Mouse (Mus musculus) intestine, embryonic 14.5 days (tissue): Measurements from ENCODE around the gene Mks1. TPM values are rescaled to one million over a fixed set of nuclear protein-coding genes. Genes with fewer than 3 reads are reported as not detected.

ENCODE experiments used
- ATAC-seq: fragments of 200-750 bp; cut with Nextera tagmentation; replicated peaks from 2 replicates; pipeline ENCODE4 v1.8.0; 2017; ENCODE audit warnings: low read depth, moderate number of reproducible peaks, moderate TSS enrichment, moderate library complexity; ENCODE audit not compliant: low FRiP score, low TSS enrichment
- DNase-seq: peaks from one replicate; pipeline ENCODE4 v3.0.0-alpha.2; 2018; ENCODE audit warnings: low spot score
- H3K27ac ChIP-seq: fragments of 300-500 bp; sonication (generic); 2 replicates; pipeline ENCODE4 v1.5.1; 2014; ENCODE audit warnings: low read depth, mild to moderate bottlenecking, control low read depth
- H3K27me3 ChIP-seq: fragments of 300-500 bp; sonication (generic); replicated peaks from 2 replicates; pipeline ENCODE4 v1.6.1; 2014; ENCODE audit warnings: low read length, control low read depth; ENCODE audit not compliant: control insufficient read depth, insufficient read depth
- H3K36me3 ChIP-seq: fragments of 300-500 bp; sonication (generic); 2 replicates; pipeline ENCODE4 v1.6.1; 2014; ENCODE audit warnings: low read length, control low read depth; ENCODE audit not compliant: control insufficient read depth, insufficient read depth
- H3K4me1 ChIP-seq: fragments of 300-500 bp; sonication (generic); replicated peaks from 2 replicates; pipeline ENCODE4 v1.6.1; 2014; ENCODE audit warnings: low read length, control low read depth, mixed read lengths; ENCODE audit not compliant: control insufficient read depth, insufficient read depth
- H3K4me2 ChIP-seq: fragments of 300-500 bp; sonication (generic); 2 replicates; pipeline ENCODE4 v1.6.1; 2014; ENCODE audit warnings: low read length
- H3K4me3 ChIP-seq: fragments of 300-500 bp; sonication (generic); 2 replicates; pipeline ENCODE4 v1.5.1; 2014; ENCODE audit warnings: low read depth, low read length, control low read depth, mixed read lengths
- H3K9ac ChIP-seq: fragments of 300-500 bp; sonication (generic); 2 replicates; pipeline ENCODE4 v1.6.1; 2014; ENCODE audit warnings: mild to moderate bottlenecking, low read length
- H3K9me3 ChIP-seq: fragments of 300-500 bp; sonication (generic); 2 replicates; pipeline ENCODE4 v1.6.1; 2016; ENCODE audit warnings: low read length, control low read depth; ENCODE audit not compliant: control insufficient read depth
- WGBS: fragments of 180-500 bp; shearing (Covaris S2); extraction: QIAGEN DNeasy Blood & Tissue Kit; methylation state at CpG from one replicate; pipeline ENCODE4 v1.1.7; 2014; 5-methylcytosine and 5-hydroxymethylcytosine counted together
- polyA plus RNA-seq: library from polyadenylated mRNA; unstranded; fragments of >200 nt; fragmentation: Nextera tagmentation; extraction: Ambion mirVana; gene quantifications from 2 replicates; pipeline ENCODE4 v1.2.1, GENCODE M21; 2014

Gene Mks1
- polyA plus RNA-seq, 1 experiment from 2014 or later, result 15.2 TPM

DNA sequence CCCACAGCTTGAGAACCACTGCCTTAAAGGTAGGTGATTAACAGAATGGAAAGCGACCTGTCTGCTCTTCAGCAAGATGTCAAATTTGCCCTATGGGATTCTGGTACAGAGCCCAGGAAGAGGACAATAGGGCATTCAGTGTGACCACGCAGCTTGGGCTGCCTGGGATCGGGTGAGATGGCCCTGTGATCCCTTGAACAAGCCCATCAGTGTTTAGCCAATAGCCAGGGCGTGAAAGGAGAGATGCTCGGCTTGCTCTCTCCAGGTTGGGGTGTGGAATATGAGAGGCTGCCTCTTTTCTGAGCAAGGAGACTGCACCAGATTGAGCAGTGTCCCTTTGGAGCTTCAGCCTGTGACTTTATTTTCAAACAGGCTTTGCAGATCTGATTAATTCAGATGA, 31.5 kb upstream of the Mks1 start:
- ATAC-seq, result no peak
- H3K27ac ChIP-seq, result no peak overlapping the region
- H3K4me3 ChIP-seq, result no peak overlapping the region
- no peaks in the 10 kb centered on the region for H3K4me1 ChIP-seq
- 0 out of 2 replicates have a peak, but pooled peaks cover 4% of the 10 kb centered on the region for H3K27me3 ChIP-seq
- no peak for DNase-seq
- H3K9me3 ChIP-seq, result no peaks in the 10 kb centered on the region
- H3K36me3 ChIP-seq, result no peaks in the 10 kb centered on the region
- H3K4me2 ChIP-seq, result no peak overlapping the region
- 57% methylated on average over 5 of the region's 5 CpGs for WGBS
- no peak overlapping the region for H3K9ac ChIP-seq

DNA sequence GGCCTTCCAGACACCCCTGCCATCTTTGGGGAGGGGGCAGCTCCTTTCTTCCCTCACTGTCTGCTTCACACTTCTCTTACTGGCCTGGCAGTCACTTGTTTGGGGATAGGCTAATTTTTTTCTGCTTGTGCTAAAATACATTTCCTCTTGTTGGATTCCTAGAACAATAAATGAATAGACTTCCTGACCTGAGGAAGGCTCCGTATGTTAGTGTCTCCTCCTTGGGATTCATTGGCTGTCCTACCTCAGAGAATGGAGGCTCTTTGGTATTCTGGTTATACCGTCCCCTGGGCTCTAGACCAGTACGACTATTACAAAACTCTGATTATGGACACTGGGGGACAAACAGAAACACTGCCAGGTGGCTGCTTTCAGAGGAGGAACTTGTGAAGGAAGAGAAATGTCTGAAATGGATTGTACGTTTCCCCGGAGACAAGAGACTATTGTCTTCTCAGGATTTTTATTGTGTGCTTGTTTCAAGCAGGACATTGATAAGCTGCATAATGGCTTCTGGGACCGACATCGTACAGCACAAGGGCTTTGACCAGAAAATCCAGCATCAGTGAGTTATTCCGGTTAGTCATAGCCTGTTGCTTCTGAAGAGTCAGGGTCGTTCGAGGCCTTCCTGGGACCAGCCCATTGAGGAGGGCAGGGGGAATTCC, 24.6 kb upstream of the Mks1 start, which contains the start of gene Lpo:
TSS of gene Lpo (minus strand) at position 51 of the 662 bp plus-strand sequence.
- DNase-seq (no peak), ATAC-seq (no peak)
- Histone ChIP-seq H3K4me3 (no peak within 1 kb of the TSS), H3K4me2 (no peak within 1 kb of the TSS), H3K27ac (no peak within 1 kb of the TSS), H3K9me3 (no peaks in the 10 kb centered on the region), H3K9ac (no peak within 1 kb of the TSS), H3K4me1 (no peaks in the 10 kb centered on the region), H3K36me3 (no peaks in the 10 kb centered on the region), H3K27me3 (no peaks in the 10 kb centered on the region)
- WGBS, result 58% methylated on average over 10 of the region's 10 CpGs

DNA sequence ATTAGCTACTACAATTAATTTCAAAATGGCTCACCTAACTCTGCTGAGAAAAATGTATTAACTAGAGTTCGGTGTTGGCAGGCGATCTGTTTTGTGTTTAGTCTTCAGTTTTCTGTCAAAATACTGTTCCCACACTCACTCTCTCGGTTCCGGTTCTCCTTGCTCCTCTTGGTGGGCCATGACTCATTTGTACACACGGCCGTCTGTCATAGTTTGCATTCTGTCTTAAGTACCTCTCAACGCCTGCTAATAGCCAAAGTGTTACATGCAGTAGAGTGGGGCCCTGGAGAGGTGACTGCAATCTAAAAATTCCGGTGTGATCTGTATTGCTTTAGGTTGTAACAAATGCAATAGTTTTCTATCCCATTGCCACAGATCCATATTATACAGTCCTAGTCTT, 12.3 kb upstream of the Mks1 start:
- no peaks in the 10 kb centered on the region for H3K36me3 ChIP-seq
- H3K4me2 ChIP-seq, result no peak overlapping the region
- ATAC-seq, result no peak
- no peak for DNase-seq
- no peak overlapping the region for H3K4me3 ChIP-seq
- no peak overlapping the region for H3K27ac ChIP-seq
- WGBS, result 72% methylated on average over 8 of the region's 8 CpGs
- H3K27me3 ChIP-seq, result no peaks in the 10 kb centered on the region
- no peaks in the 10 kb centered on the region for H3K4me1 ChIP-seq
- H3K9ac ChIP-seq, result no peak overlapping the region
- no peaks in the 10 kb centered on the region for H3K9me3 ChIP-seq

DNA sequence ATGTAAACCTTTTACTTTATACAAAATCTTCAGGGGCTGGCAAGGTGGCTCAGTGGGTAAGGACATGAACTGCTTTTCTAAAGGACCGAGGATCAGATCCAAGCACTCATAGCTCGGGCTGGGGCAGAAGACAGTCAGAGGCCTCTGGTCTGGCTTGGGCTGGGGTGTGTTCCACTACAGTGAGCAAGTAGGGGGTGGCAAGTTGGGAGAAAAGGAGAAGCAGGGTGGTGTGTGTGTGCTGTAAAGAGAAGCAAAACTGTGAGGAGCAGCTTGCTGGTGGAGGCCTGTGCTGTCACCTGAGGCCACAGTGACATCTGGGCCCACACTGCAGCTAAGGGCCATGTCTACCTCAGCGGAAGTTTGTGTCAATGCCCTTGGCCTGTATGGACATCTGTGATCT, 11.6 kb upstream of the Mks1 start:
- ATAC-seq (no peak), DNase-seq (no peak)
- Histone ChIP-seq H3K4me2 (no peak overlapping the region), H3K4me3 (no peak overlapping the region), H3K9ac (no peak overlapping the region), H3K4me1 (no peaks in the 10 kb centered on the region), H3K27me3 (no peaks in the 10 kb centered on the region), H3K9me3 (no peaks in the 10 kb centered on the region), H3K36me3 (no peaks in the 10 kb centered on the region), H3K27ac (no peak overlapping the region)
- 76% methylated on average over 3 of the region's 3 CpGs for WGBS

DNA sequence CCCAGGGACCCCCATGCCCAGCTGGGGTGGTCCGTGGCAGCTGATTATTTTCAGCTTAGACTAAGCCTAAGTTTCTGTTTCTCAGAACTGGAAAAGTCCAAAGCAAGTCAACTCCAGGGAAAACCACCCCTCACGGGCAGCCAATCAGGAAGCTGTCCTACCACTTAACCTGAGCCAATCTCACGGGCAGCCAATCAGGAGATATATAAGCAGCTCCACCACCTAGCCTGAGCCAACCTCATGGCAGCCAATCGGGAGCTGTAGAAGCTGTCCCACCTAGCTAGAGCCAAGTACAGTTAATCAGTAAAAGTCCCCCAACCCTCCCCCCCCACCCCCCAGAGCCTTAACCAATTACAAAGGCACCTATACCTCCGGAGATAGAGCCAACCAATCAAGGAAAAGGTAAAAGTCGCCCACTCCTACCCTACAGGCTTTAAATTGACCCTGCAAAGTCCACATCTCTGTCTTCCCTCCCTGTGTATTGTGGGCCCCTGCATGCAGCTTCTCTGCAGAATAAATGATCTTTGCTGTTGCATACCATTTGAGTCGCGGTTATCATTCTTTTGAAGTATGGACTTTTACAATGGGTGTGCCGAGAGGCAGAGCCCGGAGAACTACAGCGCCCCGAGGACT, 5.9 kb upstream of the Mks1 start:
- Histone ChIP-seq H3K27ac (no peak overlapping the region), H3K9ac (no peak overlapping the region), H3K36me3 (no peaks in the 10 kb centered on the region), H3K4me1 (no peaks in the 10 kb centered on the region), H3K4me2 (no peak overlapping the region), H3K27me3 (no peaks in the 10 kb centered on the region), H3K9me3 (no peaks in the 10 kb centered on the region), H3K4me3 (no peak overlapping the region)
- ATAC-seq (peak; percentile 88), DNase-seq (no peak)
- WGBS, result 73% methylated on average over 12 of the region's 12 CpGs

DNA sequence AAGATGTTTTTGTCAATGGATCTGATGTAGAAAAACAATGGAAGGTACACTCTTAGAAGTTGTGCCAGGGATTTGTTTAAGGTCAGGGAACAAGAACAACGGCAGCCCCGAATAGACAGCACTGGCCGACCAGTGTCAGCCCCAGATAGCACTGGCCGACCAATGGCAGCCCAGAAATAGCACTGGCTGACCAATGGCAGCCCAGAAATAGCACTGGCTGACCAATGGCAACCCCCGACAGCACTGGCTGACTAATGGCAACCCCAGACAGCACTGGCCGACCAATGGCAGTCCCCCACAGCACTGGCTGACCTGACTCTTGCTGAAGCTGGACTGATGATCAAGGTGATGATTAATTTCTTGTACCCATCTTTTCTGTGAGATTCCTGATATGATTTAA, 5.1 kb upstream of the Mks1 start:
- Histone ChIP-seq H3K27ac (no peak overlapping the region), H3K4me3 (no peak overlapping the region), H3K4me2 (no peak overlapping the region), H3K9me3 (no peaks in the 10 kb centered on the region), H3K4me1 (no peaks in the 10 kb centered on the region), H3K36me3 (no peaks in the 10 kb centered on the region), H3K9ac (no peak overlapping the region), H3K27me3 (no peaks in the 10 kb centered on the region)
- DNase-seq (no peak), ATAC-seq (peak; percentile 17; the same call in 1 of the 2 replicates)
- 68% methylated on average over 6 of the region's 6 CpGs for WGBS

DNA sequence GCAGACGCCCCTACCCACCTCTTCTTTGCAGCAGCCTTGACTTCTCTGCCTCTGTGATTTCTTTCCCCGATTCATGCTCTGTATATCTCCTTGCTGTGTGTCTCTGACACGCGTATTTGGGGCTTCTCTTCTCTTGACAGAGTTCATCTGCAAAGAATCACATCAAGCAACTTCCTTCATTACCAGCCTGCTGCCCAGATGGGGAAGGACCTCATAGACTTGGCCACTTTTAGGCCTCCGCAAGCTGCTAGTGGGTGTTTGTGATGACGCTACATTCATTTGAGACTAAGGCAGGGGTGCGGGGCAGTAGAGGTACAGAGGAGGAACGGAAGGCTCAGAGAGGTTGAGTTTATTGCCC, 561 bp downstream of the Mks1 start:
- Histone ChIP-seq H3K36me3 (peaks cover 26% of the 10 kb centered on the region), H3K4me1 (0 out of 2 replicates have a peak, but pooled peaks cover 3% of the 10 kb centered on the region), H3K4me2 (peak overlapping the region; percentile 67), H3K4me3 (peak overlapping the region; percentile 48), H3K27me3 (no peaks in the 10 kb centered on the region), H3K9me3 (no peaks in the 10 kb centered on the region), H3K9ac (peak overlapping the region; percentile 54), H3K27ac (peak overlapping the region; percentile 35; the same call in 1 of the 2 replicates)
- ATAC-seq (peak; percentile 47; the same call in 1 of the 2 replicates), DNase-seq (no peak)
- WGBS, result 31% methylated on average over 8 of the region's 8 CpGs

DNA sequence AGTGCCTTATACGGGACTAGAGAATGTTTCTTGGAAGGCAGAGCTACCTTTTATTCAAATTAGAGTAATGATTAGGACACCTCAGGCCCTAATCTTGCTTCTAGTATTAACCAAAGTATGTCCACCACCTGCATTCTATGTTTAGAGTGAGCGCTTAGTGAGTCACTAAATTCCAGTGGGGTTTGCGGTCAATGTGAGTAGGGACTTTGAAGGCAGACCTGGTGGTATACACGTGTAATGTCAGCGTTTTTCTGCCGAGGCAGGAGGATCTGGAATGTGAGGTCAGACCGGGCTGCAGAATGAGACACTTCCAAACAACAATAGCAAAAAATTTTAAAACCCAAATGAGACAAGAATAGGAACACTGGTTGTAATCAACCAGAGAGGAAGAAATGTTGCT, 1.5 kb downstream of the Mks1 start:
- DNase-seq (no peak), ATAC-seq (no peak)
- H3K27ac ChIP-seq, result no peak overlapping the region
- no peaks in the 10 kb centered on the region for H3K27me3 ChIP-seq
- WGBS, result 88% methylated on average over 7 of the region's 7 CpGs
- H3K4me2 ChIP-seq, result no peak overlapping the region
- no peak overlapping the region for H3K4me3 ChIP-seq
- H3K4me1 ChIP-seq, result 0 out of 2 replicates have a peak, but pooled peaks cover 3% of the 10 kb centered on the region
- peaks cover 30% of the 10 kb centered on the region for H3K36me3 ChIP-seq
- no peak overlapping the region for H3K9ac ChIP-seq
- H3K9me3 ChIP-seq, result no peaks in the 10 kb centered on the region

DNA sequence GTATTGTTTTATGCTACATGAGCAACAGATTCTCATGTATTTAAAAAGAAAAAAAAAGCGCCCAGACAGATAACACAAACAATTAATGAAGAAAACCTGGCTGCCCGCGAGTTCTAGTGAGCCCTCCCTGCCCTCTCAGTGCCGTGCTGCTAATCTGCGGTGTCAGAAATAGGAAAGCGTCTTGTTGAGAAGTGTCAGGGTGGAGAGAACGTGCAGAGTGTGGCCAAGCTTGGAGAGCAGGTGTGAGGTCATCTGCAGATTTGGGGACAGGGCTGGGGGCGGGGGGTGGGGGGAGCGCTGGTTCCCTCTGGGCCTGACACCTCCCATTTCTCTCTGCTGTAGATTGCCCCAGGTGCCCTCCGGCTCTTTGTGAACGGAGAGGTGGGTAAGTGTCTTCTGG, 6.3 kb downstream of the Mks1 start:
- Histone ChIP-seq H3K4me3 (no peak overlapping the region), H3K36me3 (peaks cover 53% of the 10 kb centered on the region), H3K9ac (no peak overlapping the region), H3K4me2 (no peak overlapping the region), H3K27ac (no peak overlapping the region), H3K27me3 (no peaks in the 10 kb centered on the region), H3K4me1 (no peaks in the 10 kb centered on the region), H3K9me3 (no peaks in the 10 kb centered on the region)
- no peak for DNase-seq
- no peak for ATAC-seq
- 86% methylated on average over 11 of the region's 11 CpGs for WGBS
